Mouse (Mus musculus) MEL (cell line): ENCODE results near the gene Xrcc4. TPM values are rescaled to one million over a fixed set of nuclear protein-coding genes. Genes with fewer than 3 reads are reported as not detected.

Experiments used
- DNase-seq: peaks from one replicate; pipeline ENCODE4 v3.0.0; 2011; ENCODE audit warnings: low read depth, low spot score
- H3K27ac ChIP-seq: 2 replicates; pipeline ENCODE4 v1.5.1; 2012; ENCODE audit warnings: low read depth, mild to moderate bottlenecking, control low read depth, low read length, moderate library complexity; ENCODE audit not compliant: control insufficient read depth
- H3K27me3 ChIP-seq, 2 experiments: fragments of 150-350 bp in 1 of 2; sonication (generic) in 1 of 2; 2 replicates each; pipeline ENCODE4 v1.6.1; 2012; ENCODE audit warnings: low read length in 2 of 2, mild to moderate bottlenecking in 2 of 2, improper control_type of control experiment in 1 of 2, moderate library complexity in 1 of 2; ENCODE audit not compliant: insufficient read depth in 2 of 2, control insufficient read depth in 1 of 2
- H3K36me3 ChIP-seq, 2 experiments: 2 replicates each; pipeline ENCODE4 v1.6.1; 2012 to 2014; ENCODE audit warnings: low read length in 2 of 2, improper control_type of control experiment in 1 of 2, inconsistent platforms in 1 of 2, mild to moderate bottlenecking in 1 of 2; ENCODE audit not compliant: insufficient read depth in 2 of 2, control insufficient read depth in 1 of 2
- H3K4me1 ChIP-seq, 2 experiments: fragments of 150-350 bp in 1 of 2; sonication (generic) in 1 of 2; 2 replicates each; pipeline ENCODE4 v1.6.1; 2012; ENCODE audit warnings: low read length in 2 of 2, improper control_type of control experiment in 1 of 2, mild to moderate bottlenecking in 1 of 2; ENCODE audit not compliant: insufficient read depth in 2 of 2, control insufficient read depth in 1 of 2
- H3K4me3 ChIP-seq, 2 experiments: fragments of 150-350 bp in 1 of 2; sonication (generic) in 1 of 2; 2 replicates each; pipeline ENCODE4 v1.5.1; 2012; ENCODE audit warnings: low read depth in 2 of 2, low read length in 2 of 2, mild to moderate bottlenecking in 2 of 2, moderate library complexity in 2 of 2, control low read depth in 1 of 2, improper control_type of control experiment in 1 of 2; ENCODE audit not compliant: control insufficient read depth in 1 of 2, insufficient read depth in 1 of 2
- H3K79me2 ChIP-seq: 2 replicates; pipeline ENCODE4 v1.6.1; 2012; ENCODE audit warnings: mild to moderate bottlenecking, low read length, moderate library complexity; ENCODE audit not compliant: control insufficient read depth, poor library complexity, insufficient read depth
- H3K9ac ChIP-seq: 2 replicates; pipeline ENCODE4 v1.6.1; 2012; ENCODE audit warnings: low read depth, mild to moderate bottlenecking, control low read depth, low read length, moderate library complexity; ENCODE audit not compliant: control insufficient read depth, poor library complexity, severe bottlenecking
- H3K9me3 ChIP-seq: fragments of 150-350 bp; sonication (generic); replicated peaks from 2 replicates; pipeline ENCODE4 v1.6.1; 2012; ENCODE audit warnings: mild to moderate bottlenecking, low read length, improper control_type of control experiment, moderate library complexity; ENCODE audit not compliant: insufficient read depth
- CHD1 ChIP-seq: IDR thresholded peaks from 2 replicates; pipeline ENCODE4 v1.6.1; 2012; ENCODE audit warnings: low read depth, mild to moderate bottlenecking, inconsistent platforms, low read length, improper control_type of control experiment
- CHD2 ChIP-seq: IDR thresholded peaks from 2 replicates; pipeline ENCODE4 v1.6.1; 2011; ENCODE audit warnings: low read length, improper control_type of control experiment
- CTCF ChIP-seq, 3 experiments: IDR thresholded peaks in 2 of 3; conservative IDR thresholded peaks in 1 of 3; 2 replicates each; pipeline ENCODE4 v1.5.1; 2011 to 2012; ENCODE audit warnings: low read length in 3 of 3, low read depth in 2 of 3, mild to moderate bottlenecking in 2 of 3, improper control_type of control experiment in 1 of 3, inconsistent platforms in 1 of 3, mixed read lengths in 1 of 3, moderate library complexity in 1 of 3; ENCODE audit not compliant: control insufficient read depth in 1 of 3, insufficient read depth in 1 of 3, poor library complexity in 1 of 3, severe bottlenecking in 1 of 3
- E2F4 ChIP-seq: IDR thresholded peaks from 2 replicates; pipeline ENCODE4 v1.6.1; 2011; ENCODE audit warnings: low read depth, low read length, improper control_type of control experiment, borderline replicate concordance
- ELF1 ChIP-seq: IDR thresholded peaks from 2 replicates; pipeline ENCODE4 v1.6.1; 2014; ENCODE audit warnings: low read depth, mild to moderate bottlenecking, inconsistent platforms, low read length, improper control_type of control experiment, moderate library complexity
- GABPA ChIP-seq: IDR thresholded peaks from 2 replicates; pipeline ENCODE4 v1.6.1; 2012; ENCODE audit warnings: low read depth, mild to moderate bottlenecking, inconsistent platforms, low read length, improper control_type of control experiment, moderate library complexity
- GATA1 ChIP-seq: IDR thresholded peaks from 2 replicates; pipeline ENCODE4 v1.6.1; 2011; ENCODE audit warnings: low read depth, low read length, improper control_type of control experiment
- HCFC1 ChIP-seq: IDR thresholded peaks from 2 replicates; pipeline ENCODE4 v1.6.1; 2012; ENCODE audit warnings: low read depth, mild to moderate bottlenecking, inconsistent platforms, low read length, improper control_type of control experiment, moderate library complexity
- JUND ChIP-seq: IDR thresholded peaks from 2 replicates; pipeline ENCODE4 v1.6.1; 2011; ENCODE audit warnings: low read depth, mild to moderate bottlenecking, improper control_type of control experiment, low read length
- KAT2A ChIP-seq: conservative IDR thresholded peaks from 2 replicates; pipeline ENCODE4 v1.6.1; 2012; ENCODE audit warnings: low read depth, low read length, improper control_type of control experiment, inconsistent platforms
- MAX ChIP-seq: IDR thresholded peaks from 2 replicates; pipeline ENCODE4 v1.6.1; 2011; ENCODE audit warnings: low read length, improper control_type of control experiment
- MAZ ChIP-seq: IDR thresholded peaks from 2 replicates; pipeline ENCODE4 v1.6.1; 2012; ENCODE audit warnings: low read depth, mild to moderate bottlenecking, inconsistent platforms, low read length, improper control_type of control experiment
- MEF2A ChIP-seq: IDR thresholded peaks from 2 replicates; pipeline ENCODE4 v1.6.1; 2014; ENCODE audit warnings: low read depth, mild to moderate bottlenecking, inconsistent platforms, low read length, improper control_type of control experiment; ENCODE audit not compliant: poor library complexity, insufficient replicate concordance, severe bottlenecking; ENCODE audit errors: extremely low read depth
- MXI1 ChIP-seq: IDR thresholded peaks from 2 replicates; pipeline ENCODE4 v1.6.1; 2011; ENCODE audit warnings: mild to moderate bottlenecking, low read depth, low read length, improper control_type of control experiment
- MYB ChIP-seq: IDR thresholded peaks from 2 replicates; pipeline ENCODE4 v1.6.1; 2011; ENCODE audit warnings: mild to moderate bottlenecking, low read depth, low read length, improper control_type of control experiment
- MYC ChIP-seq: IDR thresholded peaks from 2 replicates; pipeline ENCODE4 v1.6.1; 2011; ENCODE audit warnings: low read depth, mild to moderate bottlenecking, low read length, improper control_type of control experiment, moderate library complexity
- NELFE ChIP-seq: IDR thresholded peaks from 2 replicates; pipeline ENCODE4 v1.6.1; 2011; ENCODE audit warnings: low read depth, low read length, improper control_type of control experiment
- POLR2A ChIP-seq, 2 experiments: IDR thresholded peaks; 2 replicates each; pipeline ENCODE4 v1.6.1; 2011 to 2012; ENCODE audit warnings: low read length in 2 of 2, mild to moderate bottlenecking in 2 of 2, control low read depth in 1 of 2, improper control_type of control experiment in 1 of 2, low read depth in 1 of 2, moderate library complexity in 1 of 2; ENCODE audit not compliant: control insufficient read depth in 1 of 2, insufficient read depth in 1 of 2, poor library complexity in 1 of 2
- POLR2AphosphoS2 ChIP-seq: IDR thresholded peaks from 2 replicates; pipeline ENCODE4 v1.6.1; 2011; ENCODE audit warnings: low read length, improper control_type of control experiment
- SIN3A ChIP-seq: IDR thresholded peaks from 2 replicates; pipeline ENCODE4 v1.6.1; 2012; ENCODE audit warnings: low read length, improper control_type of control experiment, inconsistent platforms
- SMC3 ChIP-seq: IDR thresholded peaks from 2 replicates; pipeline ENCODE4 v1.6.1; 2011; ENCODE audit warnings: low read depth, low read length, improper control_type of control experiment
- TBP ChIP-seq: IDR thresholded peaks from 2 replicates; pipeline ENCODE4 v1.8.0; 2011; ENCODE audit warnings: low read depth, low read length, improper control_type of control experiment
- TCF12 ChIP-seq: IDR thresholded peaks from 2 replicates; pipeline ENCODE4 v1.6.1; 2014; ENCODE audit warnings: low read depth, mild to moderate bottlenecking, inconsistent platforms, low read length, improper control_type of control experiment, moderate library complexity
- USF2 ChIP-seq, 2 experiments: IDR thresholded peaks; 2 replicates each; pipeline ENCODE4 v1.6.1; 2011 to 2012; ENCODE audit warnings: improper control_type of control experiment in 2 of 2, low read length in 2 of 2, borderline replicate concordance in 1 of 2, inconsistent platforms in 1 of 2, low read depth in 1 of 2, mild to moderate bottlenecking in 1 of 2; ENCODE audit not compliant: insufficient read depth in 1 of 2
- ZC3H11A ChIP-seq: IDR thresholded peaks from 2 replicates; pipeline ENCODE4 v1.6.1; 2012; ENCODE audit warnings: low read depth, mild to moderate bottlenecking, inconsistent platforms, low read length, improper control_type of control experiment
- ZNF384 ChIP-seq: IDR thresholded peaks from 2 replicates; pipeline ENCODE4 v1.6.1; 2012; ENCODE audit warnings: low read depth, mild to moderate bottlenecking, inconsistent platforms, low read length, improper control_type of control experiment
- polyA plus RNA-seq, 2 experiments: library from polyadenylated mRNA; stranded (reverse) in 1 of 2; unstranded in 1 of 2; fragments of >175 nt in 1 of 2; fragments of >200 nt in 1 of 2; gene quantifications; 2 replicates each; pipeline versions ENCODE4 v1.2.1 to v1.2.4; 2012; ENCODE audit warnings: low replicate concordance in 2 of 2, low read depth in 1 of 2; ENCODE audit not compliant: insufficient read length in 2 of 2, insufficient read depth in 1 of 2, missing spikeins in 1 of 2
- total RNA-seq: library from RNA; depleted of rRNA; stranded (reverse); fragments of 300-350 nt; gene quantifications from 2 replicates; pipeline ENCODE4 v1.2.3, GENCODE M21; 2012

Gene Xrcc4
- total and polyA plus RNA-seq, 3 experiments, result 6.6 to 7.7 TPM; not detected in 1

GRCm38 (mm10) chr13:89889074-89889473 is 200.3 kb downstream of the Xrcc4 start (continued):
- TF ChIP-seq JUND, result peak; percentile 99
- no peak for TF ChIP-seq KAT2A
- no peak for TF ChIP-seq USF2 (IDR thresholded peaks at IDR 0.05; ENCODE audit: borderline replicate concordance in 1 of 2, insufficient read depth in 1 of 2, low read depth in 1 of 2, low read length in 2 of 2)

GRCm38 (mm10) chr13:89883523-89883922 is 205.9 kb downstream of the Xrcc4 start:
- H3K27ac ChIP-seq, result no peak overlapping the region
- no peak for TF ChIP-seq CTCF (IDR thresholded peaks at IDR 0.05 in 2 of 3, conservative IDR thresholded peaks at IDR 0.05 in 1 of 3; ENCODE audit: control insufficient read depth in 1 of 3, insufficient read depth in 1 of 3, low read depth in 2 of 3, low read length in 3 of 3, poor library complexity in 1 of 3, severe bottlenecking in 1 of 3)
- no peak for TF ChIP-seq MAZ
- no peak for TF ChIP-seq GATA1
- TF ChIP-seq JUND, result no peak
- TF ChIP-seq MAX, result no peak
- no peak for TF ChIP-seq ZC3H11A
- TF ChIP-seq TCF12, result no peak
- no peak for TF ChIP-seq E2F4
- TF ChIP-seq ZNF384, result no peak
- TF ChIP-seq TBP, result no peak
- TF ChIP-seq MEF2A, result no peak
- no peak for TF ChIP-seq CHD1
- no peak for TF ChIP-seq NELFE
- H3K9ac ChIP-seq, result no peak overlapping the region
- no peaks in the 10 kb centered on the region for H3K9me3 ChIP-seq
- peaks cover 0 to 2% of the 10 kb centered on the region in 2 experiments; a peak in 1 of 4 replicates for H3K4me1 ChIP-seq
- peaks cover 0 to under 1% of the 10 kb centered on the region in 2 experiments; a peak in 1 of 4 replicates for H3K36me3 ChIP-seq
- DNase-seq, result no peak
- no peak overlapping the region for H3K4me3 ChIP-seq
- H3K79me2 ChIP-seq, result no peaks in the 10 kb centered on the region
- H3K27me3 ChIP-seq, result no peaks in the 10 kb centered on the region

- Histone ChIP-seq H3K4me1 (no peaks in the 10 kb centered on the region), H3K9me3 (no peaks in the 10 kb centered on the region), H3K79me2 (no peaks in the 10 kb centered on the region), H3K27me3 (no peaks in the 10 kb centered on the region), H3K9ac (no peak overlapping the region), H3K27ac (no peak overlapping the region), H3K4me3 (no peak overlapping the region), H3K36me3 (no peaks in the 10 kb centered on the region)
- TF ChIP-seq MYC, result no peak
- TF ChIP-seq SMC3, result no peak
- TF ChIP-seq USF2 (IDR thresholded peaks at IDR 0.05; ENCODE audit: borderline replicate concordance in 1 of 2, insufficient read depth in 1 of 2, low read depth in 1 of 2, low read length in 2 of 2), result no peak
- TF ChIP-seq ZNF384, result no peak
- TF ChIP-seq ELF1, result no peak
- TF ChIP-seq POLR2AphosphoS2, result no peak
- no peak for TF ChIP-seq POLR2A (IDR thresholded peaks at IDR 0.05; ENCODE audit: control insufficient read depth in 1 of 2, insufficient read depth in 1 of 2, low read depth in 1 of 2, low read length in 2 of 2, poor library complexity in 1 of 2)
- no peak for TF ChIP-seq GABPA
- no peak for TF ChIP-seq HCFC1
- TF ChIP-seq JUND, result no peak
- no peak for TF ChIP-seq TBP
- TF ChIP-seq TCF12, result no peak
- no peak for TF ChIP-seq CHD2
- TF ChIP-seq NELFE, result no peak
- TF ChIP-seq KAT2A, result no peak
- TF ChIP-seq MEF2A, result no peak
- TF ChIP-seq MYB, result no peak
- TF ChIP-seq SIN3A, result no peak
- TF ChIP-seq MXI1, result no peak
- no peak for DNase-seq
Observed at GRCm38 (mm10) chr13:89881281-89881680, 208.1 kb downstream of the Xrcc4 start.
